Mouse (Mus musculus) E14TG2a.4 (cell line): ENCODE results near the gene Gm20388.

Experiments used
- H3K27me3 ChIP-seq: 2 replicates; pipeline ENCODE4 v1.6.1; 2014; ENCODE audit warnings: low read length, control low read depth; ENCODE audit not compliant: insufficient read depth
- H3K36me3 ChIP-seq: 2 replicates; pipeline ENCODE4 v1.6.1; 2014; ENCODE audit warnings: low read length, control low read depth; ENCODE audit not compliant: insufficient read depth
- H3K4me1 ChIP-seq: replicated peaks from 2 replicates; pipeline ENCODE4 v1.6.1; 2014; ENCODE audit warnings: low read depth, low read length, control low read depth
- H3K4me3 ChIP-seq: replicated peaks from 2 replicates; pipeline ENCODE4 v1.5.1; 2014; ENCODE audit warnings: mild to moderate bottlenecking, low read length
- H3K9me3 ChIP-seq: 2 replicates; pipeline ENCODE4 v1.6.1; 2014; ENCODE audit warnings: low read length, control low read depth
- CTCF ChIP-seq: conservative IDR thresholded peaks from 2 replicates; pipeline ENCODE4 v1.5.1; 2014; ENCODE audit warnings: low read length
- NANOG ChIP-seq: IDR thresholded peaks from 2 replicates; pipeline ENCODE4 v1.6.1; 2014; ENCODE audit warnings: borderline replicate concordance, low read length, mixed read lengths
- POU5F1 ChIP-seq: IDR thresholded peaks from 2 replicates; pipeline ENCODE4 v1.6.1; 2014; ENCODE audit warnings: low read length, borderline replicate concordance

Gene Gm20388

DNA sequence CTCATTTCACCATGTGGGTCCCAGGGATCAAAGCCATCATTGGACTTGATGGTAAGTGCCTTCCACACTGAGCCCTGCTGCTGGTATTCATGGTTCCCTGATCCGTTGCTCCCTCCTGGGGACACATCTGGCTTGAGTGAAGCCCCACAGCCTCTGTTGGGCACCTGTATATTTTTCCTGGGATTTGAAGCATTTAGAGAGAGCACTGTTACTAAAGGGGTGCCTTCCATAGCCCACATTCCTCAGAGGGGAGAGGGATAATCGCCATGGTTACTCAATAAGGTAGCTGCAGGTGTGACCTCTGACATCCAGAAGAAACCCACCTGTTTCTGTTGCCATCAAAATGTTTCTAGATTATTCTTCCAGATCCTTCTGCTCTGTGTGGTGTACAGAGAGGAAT lies 1000.3 kb downstream of the Gm20388 start:
- H3K4me3 ChIP-seq, result no peak overlapping the region
- H3K27me3 ChIP-seq, result peaks cover 14% of the 10 kb centered on the region; the same call in 1 of the 2 replicates
- TF ChIP-seq CTCF (no peak), POU5F1 (no peak), NANOG (no peak)

DNA sequence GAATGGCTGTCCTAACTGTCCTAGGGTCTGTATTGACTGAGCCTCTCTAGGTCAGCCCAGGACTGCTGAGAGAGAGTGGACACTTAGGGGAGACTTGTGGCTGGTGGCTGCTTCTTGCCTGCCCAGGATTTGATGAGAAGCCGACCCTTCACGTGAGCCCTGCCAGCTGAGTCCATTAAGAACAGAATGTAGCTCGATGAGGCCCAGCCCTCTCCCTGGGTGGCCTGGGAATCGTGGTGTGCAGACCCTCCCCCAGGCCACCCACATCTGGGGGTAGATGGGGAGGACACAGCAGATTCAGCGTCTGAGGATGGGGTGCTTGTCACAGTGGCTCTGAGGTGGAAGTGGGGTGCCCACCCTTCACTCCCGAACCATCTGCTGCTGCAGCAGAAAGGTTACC lies 1001.8 kb downstream of the Gm20388 start:
- no peak overlapping the region for H3K4me3 ChIP-seq
- H3K36me3 ChIP-seq, result no peaks in the 10 kb centered on the region
- H3K27me3 ChIP-seq, result peaks cover 12% of the 10 kb centered on the region; the same call in 1 of the 2 replicates
- no peak for TF ChIP-seq CTCF
- TF ChIP-seq POU5F1, result no peak
- TF ChIP-seq NANOG, result no peak
- no peaks in the 10 kb centered on the region for H3K9me3 ChIP-seq
- no peaks in the 10 kb centered on the region for H3K4me1 ChIP-seq

More for the DNA sequence above, 1000.3 kb downstream of the Gm20388 start:
- H3K4me1 ChIP-seq, result no peaks in the 10 kb centered on the region
- no peaks in the 10 kb centered on the region for H3K36me3 ChIP-seq
- no peaks in the 10 kb centered on the region for H3K9me3 ChIP-seq

DNA sequence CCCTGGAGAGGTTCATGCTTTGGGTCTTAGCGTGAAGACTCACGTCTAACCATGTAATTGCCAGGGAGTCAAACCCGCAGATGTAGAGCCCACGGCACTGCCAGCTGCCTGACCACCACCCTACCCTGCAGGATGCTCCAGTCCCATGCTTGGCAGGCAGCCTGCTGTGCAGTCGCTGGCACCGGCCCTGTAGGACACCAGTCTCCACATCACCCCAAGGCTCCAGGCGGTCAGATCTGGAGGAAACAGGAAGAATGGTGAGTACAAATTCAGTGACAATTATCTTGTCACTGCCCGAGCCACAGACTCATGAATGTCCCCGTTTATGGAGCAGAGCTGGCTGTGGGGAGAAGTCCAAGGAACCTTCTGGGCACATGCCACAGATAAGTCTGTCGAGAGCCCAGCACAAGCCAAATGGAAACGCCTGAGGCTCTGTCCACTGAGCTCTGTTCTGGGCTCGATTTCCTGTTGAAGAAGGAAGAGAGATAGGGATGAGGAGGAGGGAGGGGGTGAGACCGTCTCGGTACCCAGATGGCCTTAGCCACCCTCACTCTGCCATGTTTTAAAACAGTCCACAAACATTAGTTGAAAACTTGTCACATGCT lies 1006.3 kb downstream of the Gm20388 start:
- peaks cover 8% of the 10 kb centered on the region; the same call in 1 of the 2 replicates for H3K27me3 ChIP-seq
- no peaks in the 10 kb centered on the region for H3K4me1 ChIP-seq
- H3K36me3 ChIP-seq, result no peaks in the 10 kb centered on the region
- no peaks in the 10 kb centered on the region for H3K9me3 ChIP-seq
- no peak overlapping the region for H3K4me3 ChIP-seq
- TF ChIP-seq POU5F1 (no peak), CTCF (no peak), NANOG (no peak)

DNA sequence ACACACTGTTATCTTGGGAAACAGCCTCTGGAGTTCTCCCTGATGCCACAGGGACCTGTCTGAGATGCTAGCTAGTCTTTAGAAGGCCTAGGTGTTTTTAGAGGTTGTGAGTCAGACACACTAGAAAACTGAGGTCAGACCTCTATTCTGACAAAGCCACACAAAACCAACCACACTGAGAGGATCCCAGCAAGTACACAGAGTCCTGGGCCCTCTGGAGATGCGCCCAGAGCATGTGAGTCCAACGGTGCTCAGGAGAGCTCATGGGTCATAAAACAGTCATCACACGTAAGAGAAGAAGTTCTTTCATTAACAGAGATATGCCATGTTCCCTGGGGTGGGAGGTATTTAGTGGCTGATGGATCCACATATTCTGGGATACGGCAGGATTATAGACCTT lies 1009.9 kb downstream of the Gm20388 start:
- TF ChIP-seq NANOG (no peak), POU5F1 (no peak), CTCF (no peak)
- Histone ChIP-seq H3K27me3 (peaks cover 17% of the 10 kb centered on the region), H3K9me3 (no peaks in the 10 kb centered on the region; the same call in 1 of the 2 replicates)

DNA sequence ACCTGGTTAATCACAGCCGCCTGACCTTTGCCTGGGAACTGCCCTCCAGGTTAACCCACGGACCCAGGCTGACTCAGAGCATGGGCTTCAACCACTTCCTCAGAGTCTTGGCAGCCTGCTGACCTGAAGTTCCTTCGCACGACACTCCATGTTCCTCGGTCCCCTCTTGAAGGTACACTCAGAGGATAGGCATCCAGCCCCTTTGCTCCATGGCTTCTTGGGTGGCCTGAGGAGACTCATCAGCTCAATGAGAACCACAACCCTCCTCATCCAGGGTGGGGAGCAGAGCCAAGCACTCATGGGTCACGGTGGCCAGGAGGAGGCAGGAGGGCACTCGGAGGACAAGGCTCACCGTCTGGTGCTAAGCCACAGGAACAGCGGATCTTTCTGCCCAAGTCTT lies 1015.6 kb downstream of the Gm20388 start:
- Histone ChIP-seq H3K4me1 (peaks cover 5% of the 10 kb centered on the region; the same call in 1 of the 2 replicates), H3K4me3 (no peak overlapping the region), H3K27me3 (peaks cover 25% of the 10 kb centered on the region), H3K9me3 (no peaks in the 10 kb centered on the region; the same call in 1 of the 2 replicates), H3K36me3 (no peaks in the 10 kb centered on the region)
- TF ChIP-seq CTCF, result no peak
- no peak for TF ChIP-seq POU5F1
- no peak for TF ChIP-seq NANOG

More for the DNA sequence above, 1009.9 kb downstream of the Gm20388 start:
- H3K4me1 ChIP-seq, result no peaks in the 10 kb centered on the region
- H3K4me3 ChIP-seq, result no peak overlapping the region
- no peaks in the 10 kb centered on the region for H3K36me3 ChIP-seq

DNA sequence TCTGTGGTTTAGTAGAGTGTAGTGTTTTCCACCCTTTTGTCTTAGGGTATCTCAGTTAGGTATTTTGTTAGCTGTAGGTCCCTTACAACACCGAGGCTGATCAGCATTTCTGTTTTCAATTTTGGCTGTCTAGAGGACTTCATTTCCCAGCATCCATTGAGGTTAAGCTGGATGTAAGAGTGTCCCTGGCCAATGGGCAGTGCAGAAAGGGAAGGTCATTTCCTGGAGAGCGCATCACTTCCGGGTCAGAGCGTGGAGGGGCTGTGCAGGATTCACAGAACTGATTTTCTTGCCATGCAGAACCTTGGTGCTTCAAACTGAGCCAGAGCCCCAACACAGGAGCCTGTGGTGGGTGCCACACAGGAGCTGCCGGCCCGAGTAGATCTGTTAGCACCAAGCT lies 1017.4 kb downstream of the Gm20388 start:
- Histone ChIP-seq H3K4me1 (peaks cover 7% of the 10 kb centered on the region; the same call in 1 of the 2 replicates), H3K36me3 (no peaks in the 10 kb centered on the region)

DNA sequence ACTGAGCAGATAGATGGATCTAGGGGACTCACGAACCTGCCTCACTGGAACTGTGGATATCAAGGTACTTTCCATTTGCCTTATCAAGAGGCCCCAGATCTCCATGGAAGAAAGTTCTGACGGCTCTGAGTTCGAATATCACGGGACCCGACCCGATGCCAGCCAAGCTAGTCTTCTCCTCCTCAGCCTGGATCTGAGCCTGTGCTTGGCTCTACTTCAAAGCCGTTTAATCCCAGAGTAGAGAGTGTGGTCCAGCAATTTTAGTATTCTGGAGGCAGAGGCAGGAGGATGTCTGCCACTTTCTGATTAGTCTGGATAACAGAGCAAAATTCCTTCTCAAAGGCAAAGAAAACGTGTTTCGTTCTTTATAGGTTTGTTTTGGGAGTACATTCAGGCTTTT lies 1024.0 kb downstream of the Gm20388 start:
- H3K36me3 ChIP-seq, result no peaks in the 10 kb centered on the region
- H3K27me3 ChIP-seq, result peaks cover 51% of the 10 kb centered on the region
- H3K4me1 ChIP-seq, result peaks cover 9% of the 10 kb centered on the region; the same call in 1 of the 2 replicates
- no peak overlapping the region for H3K4me3 ChIP-seq
- H3K9me3 ChIP-seq, result no peaks in the 10 kb centered on the region
- TF ChIP-seq POU5F1 (no peak), CTCF (no peak), NANOG (no peak)

More for the DNA sequence above, 1017.4 kb downstream of the Gm20388 start:
- TF ChIP-seq CTCF, result no peak
- TF ChIP-seq POU5F1, result no peak
- TF ChIP-seq NANOG, result no peak
- Histone ChIP-seq H3K27me3 (peaks cover 29% of the 10 kb centered on the region), H3K4me3 (no peak overlapping the region), H3K9me3 (no peaks in the 10 kb centered on the region; the same call in 1 of the 2 replicates)

DNA sequence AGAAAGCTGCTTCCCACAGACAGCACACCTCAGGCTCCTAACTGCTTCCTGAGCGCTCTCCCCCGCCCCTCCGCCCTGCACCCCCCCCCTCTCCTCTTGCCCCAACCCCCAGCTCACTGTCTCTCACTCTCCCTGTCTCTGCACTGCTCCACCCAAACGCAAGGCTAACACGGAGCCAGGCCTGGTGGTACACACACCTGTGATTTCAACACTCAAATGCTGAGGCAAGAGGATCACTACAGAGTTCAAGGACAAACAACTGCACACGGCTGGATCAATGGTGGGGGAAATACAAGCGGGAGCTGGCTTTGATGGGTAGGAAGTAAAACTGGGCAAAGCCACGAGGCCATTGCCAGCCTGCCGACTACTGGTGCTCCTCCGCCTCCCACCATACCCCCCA lies 1026.0 kb downstream of the Gm20388 start:
- H3K4me1 ChIP-seq, result peaks cover 8% of the 10 kb centered on the region
- H3K9me3 ChIP-seq, result no peaks in the 10 kb centered on the region
- H3K27me3 ChIP-seq, result peaks cover 47% of the 10 kb centered on the region
- no peaks in the 10 kb centered on the region for H3K36me3 ChIP-seq
- H3K4me3 ChIP-seq, result no peak overlapping the region
- no peak for TF ChIP-seq CTCF
- no peak for TF ChIP-seq POU5F1
- no peak for TF ChIP-seq NANOG
